Mouse (Mus musculus) skeletal muscle tissue, adult 2 months (tissue): ENCODE measurements around the gene Wdr6.
"Not testable (repeated sequence)": the region's sequence is repeated elsewhere in the genome, so short reads cannot be mapped to it uniquely, and the experiment has no call there.

ENCODE experiments used
- DNase-seq: peaks from one replicate; pipeline ENCODE4 v3.0.0-alpha.2; 2012; ENCODE audit warnings: low read depth, low spot score

Gene Wdr6

GRCm38 (mm10) chr9:108578545-108579343 lies at the start of gene Wdr6:
Wdr6 (minus strand) TSS chr9:108578739.
- DNase-seq, result peak; percentile 97

- DNase-seq, result no peak
Observed at GRCm38 (mm10) chr9:108628141-108628540, 49.6 kb upstream of the Wdr6 start.

GRCm38 (mm10) chr9:108626498-108626897 lies 48.0 kb upstream of the Wdr6 start:
- peak; percentile 12 for DNase-seq

GRCm38 (mm10) chr9:108617301-108617700 lies 38.8 kb upstream of the Wdr6 start:
- no peak for DNase-seq

- no peak for DNase-seq
Observed at GRCm38 (mm10) chr9:108611488-108611887, 32.9 kb upstream of the Wdr6 start.

- no peak for DNase-seq
Observed at GRCm38 (mm10) chr9:108608889-108609288, 30.4 kb upstream of the Wdr6 start.

GRCm38 (mm10) chr9:108607929-108608328 lies 29.4 kb upstream of the Wdr6 start:
- not testable (repeated sequence) for DNase-seq

GRCm38 (mm10) chr9:108601986-108602385 lies 23.4 kb upstream of the Wdr6 start:
- no peak for DNase-seq

- DNase-seq, result no peak
Observed at GRCm38 (mm10) chr9:108600011-108600410, 21.5 kb upstream of the Wdr6 start.

GRCm38 (mm10) chr9:108599021-108599566 lies 20.6 kb upstream of the Wdr6 start:
- DNase-seq, result no peak

GRCm38 (mm10) chr9:108596998-108597764 lies 18.6 kb upstream of the Wdr6 start, which contains the start of gene P4htm:
P4htm (minus strand) TSS chr9:108597667.
- DNase-seq, result no peak

- no peak for DNase-seq
Observed at GRCm38 (mm10) chr9:108594354-108594753, 15.8 kb upstream of the Wdr6 start.

- no peak for DNase-seq
Observed at GRCm38 (mm10) chr9:108591462-108591861, 12.9 kb upstream of the Wdr6 start.

- DNase-seq, result no peak
Observed at GRCm38 (mm10) chr9:108589229-108589628, 10.7 kb upstream of the Wdr6 start.

- DNase-seq, result peak; percentile 77
Observed at GRCm38 (mm10) chr9:108587571-108588180, 9.1 kb upstream of the Wdr6 start.

GRCm38 (mm10) chr9:108579344-108579690 lies 778 bp upstream of the Wdr6 start:
- DNase-seq, result no peak

GRCm38 (mm10) chr9:108577934-108578544 lies 500 bp downstream of the Wdr6 start:
- no peak for DNase-seq

GRCm38 (mm10) chr9:108577025-108577424 lies 1.5 kb downstream of the Wdr6 start:
- DNase-seq, result no peak

- no peak for DNase-seq
Observed at GRCm38 (mm10) chr9:108575321-108576297, 2.9 kb downstream of the Wdr6 start.

- DNase-seq, result no peak
Observed at GRCm38 (mm10) chr9:108574921-108575320, 3.6 kb downstream of the Wdr6 start.
